Mouse (Mus musculus): ENCODE data around the gene Olfr1111. TPM values are rescaled to one million over a fixed set of nuclear protein-coding genes. Genes with fewer than 3 reads are reported as not detected.
"Not testable (repeated sequence)": the region's sequence is repeated elsewhere in the genome, so short reads cannot be mapped to it uniquely, and the experiment has no call there.

Olfr1111 gene
- not detected for total RNA-seq (2021)

- DNase-seq (ENCODE audit: extremely low spot score in 1 of 2, low spot score in 1 of 2): no peak
Measured at GRCm38 (mm10) chr2:87152524-87152923, at the start of gene Olfr1111. TSS of gene Olfr1111 (minus strand) at chr2:87152624.

- DNase-seq (ENCODE audit: extremely low spot score in 1 of 2, low spot score in 1 of 2): no peak
Measured at GRCm38 (mm10) chr2:87187498-87187897, 35.1 kb upstream of the Olfr1111 start, which contains the start of gene Olfr1112. TSS of gene Olfr1112 (plus strand) at chr2:87187798.

GRCm38 (mm10) chr2:87167731-87168130 is 15.3 kb upstream of the Olfr1111 start:
- not testable (repeated sequence) for DNase-seq (ENCODE audit: extremely low spot score in 1 of 2, low spot score in 1 of 2)

GRCm38 (mm10) chr2:87140200-87140599 is 12.2 kb downstream of the Olfr1111 start, which contains the start of gene Olfr1110:
TSS of gene Olfr1110 (minus strand) at chr2:87140300.
- DNase-seq (ENCODE audit: extremely low spot score in 1 of 2, low spot score in 1 of 2): no peak

- DNase-seq (ENCODE audit: extremely low spot score in 1 of 2, low spot score in 1 of 2): no peak
Measured at GRCm38 (mm10) chr2:87114467-87114866, 38.0 kb downstream of the Olfr1111 start, which contains the start of gene Olfr259. TSS of gene Olfr259 (minus strand) at chr2:87114567.

Other genes with a start within 250 kb of the Olfr1111 start
- gene Olfr1098, start 228.1 kb downstream of the Olfr1111 start, total RNA-seq (2021): not detected
- gene Olfr1099, start 191.9 kb downstream of the Olfr1111 start, total RNA-seq (2021): not detected
- not detected for gene Olfr1100, start 172.7 kb downstream of the Olfr1111 start, total RNA-seq (2021)
- gene Olfr1101, start 161.4 kb downstream of the Olfr1111 start, total RNA-seq (2021): not detected
- gene Olfr1102, start 154.2 kb downstream of the Olfr1111 start, total RNA-seq (2021): not detected
- gene Olfr1104, start 125.5 kb downstream of the Olfr1111 start, total RNA-seq (2021): not detected
- gene Olfr1105, start 116.1 kb downstream of the Olfr1111 start, total RNA-seq (2021): not detected
- gene Olfr1106, start 100.4 kb downstream of the Olfr1111 start, total RNA-seq (2021): not detected
- not detected for gene Olfr1107, start 76.8 kb downstream of the Olfr1111 start, total RNA-seq (2021)
- gene Olfr1109, start 56.6 kb downstream of the Olfr1111 start, total RNA-seq (2021): not detected
- not detected for gene Olfr259, start 38.1 kb downstream of the Olfr1111 start, total RNA-seq (2021)
- gene Olfr1110, start 12.3 kb downstream of the Olfr1111 start, total RNA-seq (2021): not detected
- not detected for gene Olfr1112, start 35.2 kb upstream of the Olfr1111 start, total RNA-seq (2021)
- not detected for gene Olfr1113, start 56.3 kb upstream of the Olfr1111 start, total RNA-seq (2021)
- not detected for gene Olfr1115, start 95.4 kb upstream of the Olfr1111 start, total RNA-seq (2021)
- gene Olfr1116, start 114.9 kb upstream of the Olfr1111 start, total RNA-seq (2021): not detected
- gene Olfr1118, start 155.0 kb upstream of the Olfr1111 start, total RNA-seq (2021): not detected
- gene Olfr1120, start 202.2 kb upstream of the Olfr1111 start, total RNA-seq (2021): not detected
- not detected for gene Olfr1121, start 217.3 kb upstream of the Olfr1111 start, total RNA-seq (2021)
- not detected for gene Olfr1122, start 233.2 kb upstream of the Olfr1111 start, total RNA-seq (2021)

Measured in layer of hippocampus, postnatal 25 days (tissue).